Mouse (Mus musculus) cerebellum, postnatal 14 days (tissue): ENCODE measurements around the gene Dusp1.
A peak's percentile ranks its signal among the peaks of the same experiment; 100 is the strongest.

ENCODE experiments used
- DNase-seq, 2 experiments: peaks; one replicate each; pipeline ENCODE4 v3.0.0; 2021; ENCODE audit warnings: mixed read lengths in 2 of 2

The Dusp1 gene

GRCm38 (mm10) chr17:26583606-26584005 lies 21.7 kb upstream of the Dusp1 start:
- DNase-seq = no peak

- no peak for DNase-seq
These were observed 21.1 kb upstream of the Dusp1 start for GRCm38 (mm10) chr17:26583056-26583455.

GRCm38 (mm10) chr17:26582297-26582696 lies 20.4 kb upstream of the Dusp1 start:
- no peak for DNase-seq

DNA sequence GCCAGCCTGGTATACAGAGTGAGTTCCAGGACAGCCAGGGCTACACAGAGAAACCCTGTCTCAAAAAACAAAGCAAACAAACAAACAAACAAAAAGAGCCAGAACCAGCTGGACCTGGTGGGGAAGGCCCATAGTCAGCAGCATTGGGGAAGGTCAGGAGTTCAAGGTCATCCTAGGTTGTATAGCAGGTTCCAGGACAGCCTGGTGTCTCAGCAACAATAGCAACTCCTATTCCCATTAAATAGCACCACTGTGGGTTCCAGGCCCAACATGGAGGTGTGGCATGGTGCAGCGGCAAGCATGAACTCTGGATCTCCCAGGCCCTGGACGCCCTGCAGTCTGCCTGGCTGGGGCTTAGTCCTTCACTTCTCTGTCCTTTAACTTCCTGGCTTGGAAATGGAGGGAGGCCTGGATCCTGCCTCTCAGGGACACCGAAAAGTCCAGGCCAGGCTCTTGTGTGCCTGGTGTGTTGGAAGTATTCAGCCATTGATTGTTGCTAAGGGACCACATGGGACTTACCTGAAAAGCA lies 19.0 kb upstream of the Dusp1 start:
- DNase-seq = no peak

- DNase-seq = peak in 1 of 2 experiments; percentile 5
These were observed 17.5 kb upstream of the Dusp1 start for GRCm38 (mm10) chr17:26579396-26579795.

- no peak for DNase-seq
These were observed 16.8 kb upstream of the Dusp1 start for GRCm38 (mm10) chr17:26578771-26579170.

- DNase-seq = peak in 1 of 2 experiments; percentile 14
These were observed 16.2 kb upstream of the Dusp1 start for GRCm38 (mm10) chr17:26578162-26578561.

GRCm38 (mm10) chr17:26577309-26577708 lies 15.4 kb upstream of the Dusp1 start:
- DNase-seq = no peak

DNA sequence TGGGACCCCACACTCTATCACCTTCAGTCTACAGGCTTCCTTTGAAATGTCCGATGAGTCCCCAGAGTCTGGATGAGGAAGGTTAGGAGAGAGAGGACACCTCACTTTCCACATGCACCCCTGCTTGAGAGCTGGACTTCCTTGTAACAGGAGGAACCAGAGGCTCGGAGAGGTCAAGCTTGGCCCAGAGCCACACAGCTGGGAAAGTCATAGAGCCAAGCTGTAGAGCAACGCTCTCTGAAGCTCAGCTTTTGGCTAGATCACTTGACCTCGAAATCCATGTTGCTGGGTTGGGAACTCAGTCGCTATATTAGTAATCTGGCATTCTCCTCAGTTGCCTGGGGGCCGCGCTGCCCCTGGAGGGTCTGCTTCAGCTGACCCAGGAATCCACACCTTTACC lies 14.9 kb upstream of the Dusp1 start:
- no peak for DNase-seq

DNA sequence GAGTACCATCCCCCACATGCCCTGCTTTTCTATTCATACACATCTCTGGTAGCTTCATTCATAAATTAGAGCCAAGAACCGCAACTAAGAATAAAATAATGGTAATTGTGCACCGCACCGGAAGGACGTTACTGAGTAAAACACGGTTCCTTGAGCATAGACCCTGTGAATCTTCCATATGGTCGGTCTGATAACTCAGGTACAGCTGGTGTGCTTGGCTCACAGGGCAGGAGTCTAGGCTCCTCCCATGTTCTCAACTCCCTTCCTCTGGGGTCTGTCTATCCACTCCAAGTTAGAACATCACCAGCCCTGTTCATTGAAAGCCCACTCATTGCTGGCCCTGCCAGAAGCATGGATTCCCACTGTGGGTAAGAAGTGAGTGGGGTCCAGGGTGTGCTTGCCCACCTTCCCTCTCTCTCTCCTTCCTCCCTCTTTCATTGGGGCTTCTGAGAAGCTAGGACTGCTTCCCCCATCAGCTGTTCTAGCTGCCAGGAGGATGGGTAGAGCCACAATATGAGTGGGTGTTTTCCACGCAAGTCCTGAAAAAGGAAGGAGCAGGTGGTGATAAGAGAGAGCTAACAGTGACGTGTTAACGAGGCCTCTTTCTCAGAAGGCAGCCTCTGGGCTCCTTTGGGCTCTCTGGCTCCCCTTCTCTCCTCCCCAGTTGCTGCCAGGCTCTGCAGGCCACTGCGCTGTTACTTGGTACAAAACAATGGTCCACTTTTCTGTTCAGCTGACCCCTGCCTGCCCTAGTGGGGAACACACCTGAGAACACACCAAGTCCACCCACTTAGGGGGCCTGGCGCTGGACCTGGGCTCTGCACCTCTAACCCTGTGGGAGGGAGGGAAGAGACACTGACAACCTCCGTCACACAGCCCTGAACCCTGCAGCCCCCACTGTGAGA lies 14.1 kb upstream of the Dusp1 start:
- DNase-seq = no peak

DNA sequence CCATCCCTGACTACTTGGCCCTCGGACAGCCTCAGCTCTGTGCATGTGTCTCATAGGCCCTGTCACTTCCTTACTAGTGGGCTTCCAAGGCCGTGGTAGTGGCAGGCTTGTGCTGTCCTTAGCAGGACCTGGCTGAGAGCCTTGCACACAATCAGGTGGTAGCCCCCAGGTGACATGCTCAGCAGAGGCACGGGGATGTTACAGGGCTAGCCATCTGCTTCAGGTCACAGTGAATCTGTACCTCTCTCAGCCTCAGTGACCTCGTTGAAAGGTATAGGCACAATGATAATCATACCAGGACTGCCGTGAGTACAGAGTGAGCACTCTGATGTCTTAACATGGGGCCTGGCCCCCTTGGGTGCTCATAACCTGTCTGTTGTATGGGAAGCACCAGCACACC lies 12.8 kb upstream of the Dusp1 start:
- DNase-seq = no peak

DNA sequence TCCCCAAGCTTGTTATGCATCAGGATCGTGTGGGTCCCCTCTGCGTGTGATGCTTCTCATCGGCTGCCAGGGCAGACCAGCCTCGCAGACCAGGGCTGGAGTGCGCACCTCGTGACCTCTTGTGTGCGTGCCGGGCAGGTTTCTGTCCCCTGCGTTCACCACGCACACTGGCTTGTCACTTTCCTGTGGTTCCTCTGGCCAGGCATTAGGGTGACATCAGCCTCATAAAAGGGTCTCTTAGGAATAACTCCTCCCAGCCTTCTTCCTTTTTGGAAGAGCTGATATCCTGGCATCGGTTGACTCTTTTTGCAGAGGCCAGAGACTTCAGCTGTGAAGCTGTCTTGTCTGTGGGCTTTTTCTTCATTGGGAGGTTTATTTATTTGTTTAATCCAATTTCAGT lies 12.2 kb upstream of the Dusp1 start:
- no peak for DNase-seq

- no peak for DNase-seq
These were observed 10.3 kb upstream of the Dusp1 start for GRCm38 (mm10) chr17:26572265-26572664.

- DNase-seq = no peak
These were observed 9.4 kb upstream of the Dusp1 start for GRCm38 (mm10) chr17:26571377-26571776.

DNA sequence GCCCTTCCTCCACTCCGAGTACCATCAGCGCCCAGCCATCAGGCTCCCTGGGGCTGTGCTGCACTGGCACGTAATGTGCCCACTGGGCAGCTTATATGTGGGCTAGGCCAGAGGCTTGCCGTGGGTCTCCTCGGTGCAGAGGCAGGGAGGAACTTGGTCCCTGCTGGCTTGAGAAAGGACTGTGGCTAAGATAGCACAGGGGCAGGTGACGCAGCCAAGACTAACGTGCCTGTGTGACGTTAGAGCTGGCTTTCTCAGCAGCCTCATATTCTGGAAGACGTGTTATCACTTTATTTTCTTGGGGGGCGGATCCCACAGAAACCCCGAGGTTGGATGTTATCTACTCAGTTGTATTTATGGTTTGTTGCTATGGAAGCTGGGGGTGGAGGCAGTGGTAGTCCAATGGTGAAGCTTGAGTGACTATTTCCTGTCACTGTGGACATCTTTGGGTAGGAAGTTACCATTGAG lies 8.8 kb upstream of the Dusp1 start:
- DNase-seq = no peak

GRCm38 (mm10) chr17:26569594-26570350 lies 7.8 kb upstream of the Dusp1 start:
- DNase-seq = no peak

GRCm38 (mm10) chr17:26567818-26568173 lies 5.9 kb upstream of the Dusp1 start:
- DNase-seq = no peak

- DNase-seq = no peak
These were observed 5.4 kb upstream of the Dusp1 start for GRCm38 (mm10) chr17:26567142-26567817.

GRCm38 (mm10) chr17:26564439-26564838 lies 2.5 kb upstream of the Dusp1 start:
- DNase-seq = no peak

DNA sequence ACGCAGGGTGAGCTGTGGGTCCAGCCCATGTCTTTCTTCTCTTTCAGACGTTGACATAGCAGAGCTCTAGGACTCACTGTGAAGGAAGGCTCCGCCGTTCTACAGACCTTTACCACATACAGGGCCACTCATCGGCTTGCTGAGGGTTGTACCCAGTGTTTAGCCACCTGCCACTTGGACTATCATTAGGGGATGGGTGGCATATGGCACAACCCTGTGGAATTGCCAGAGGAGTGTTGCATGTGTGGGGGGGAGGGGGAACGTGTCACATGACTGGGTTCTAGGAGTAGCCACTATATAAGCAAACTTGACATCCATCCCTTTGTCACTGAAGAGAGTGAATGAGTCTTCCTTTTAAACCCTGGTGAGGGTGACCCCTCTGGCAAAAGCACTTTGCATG lies 1.5 kb upstream of the Dusp1 start:
- DNase-seq = no peak

GRCm38 (mm10) chr17:26562292-26562691 lies 364 bp upstream of the Dusp1 start:
- no peak for DNase-seq

- DNase-seq = peak; percentile 96
These were observed 663 bp downstream of the Dusp1 start, which contains the start of gene Ergic1 for GRCm38 (mm10) chr17:26561290-26561640. Gene Ergic1 (plus strand): TSS chr17:26561489.
